Mouse (Mus musculus) embryo, embryonic 10.5 days (tissue): Measurements from ENCODE around the gene Tor1aip1.

Experiments
- DNase-seq: peaks from one replicate; pipeline ENCODE4 v3.0.0-alpha.2; 2015; ENCODE audit warnings: low spot score

Gene Tor1aip1

DNA sequence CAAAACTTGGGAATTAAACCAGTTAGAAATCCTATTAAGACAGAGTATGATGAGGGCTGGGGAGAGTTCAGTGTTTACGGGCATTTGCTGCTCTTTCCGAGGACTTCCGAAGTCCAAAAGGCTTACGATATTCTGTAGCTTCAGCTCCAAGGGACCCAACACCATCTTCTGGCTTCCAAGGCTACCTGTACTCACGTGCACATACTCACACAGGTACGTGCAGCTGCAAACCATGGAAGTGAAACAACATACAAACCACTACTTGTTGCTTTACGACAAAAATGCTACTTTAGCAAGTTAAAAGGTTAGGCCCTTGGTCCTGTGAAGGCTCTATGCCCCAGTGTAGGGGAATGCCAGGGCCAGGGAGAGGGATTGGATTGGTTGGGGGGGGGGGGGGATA is 2.4 kb downstream of the Tor1aip1 start:
- no peak for DNase-seq

DNA sequence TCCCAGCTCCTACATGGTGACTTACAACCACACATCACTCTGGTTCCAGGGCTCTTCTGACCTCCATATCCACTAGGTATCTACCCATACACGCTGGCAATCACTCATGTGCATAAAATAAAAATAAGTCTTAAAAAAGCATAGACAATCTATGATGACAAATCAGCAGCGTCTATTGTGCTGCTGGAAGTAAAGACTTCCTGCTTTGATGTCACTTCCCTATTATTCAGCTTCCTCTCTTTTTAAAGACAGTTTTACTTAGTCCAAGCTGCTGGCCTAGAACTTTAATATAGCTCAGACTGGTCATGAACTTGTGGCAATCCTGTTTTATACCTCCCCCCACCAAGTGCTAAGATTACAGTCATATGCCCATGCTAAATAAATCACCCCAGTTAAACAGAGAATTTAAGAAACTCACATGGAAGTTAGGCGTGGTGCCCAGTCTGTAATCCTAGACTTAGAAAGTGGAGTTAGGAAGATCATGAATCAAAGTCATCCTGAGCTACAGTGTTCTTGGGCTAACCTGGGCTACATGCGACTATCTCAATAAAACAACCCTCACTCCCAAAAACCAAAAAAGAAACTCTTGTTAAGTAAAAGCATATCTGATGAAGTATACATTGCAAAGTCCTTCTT is 7.8 kb downstream of the Tor1aip1 start:
- no peak for DNase-seq

DNA sequence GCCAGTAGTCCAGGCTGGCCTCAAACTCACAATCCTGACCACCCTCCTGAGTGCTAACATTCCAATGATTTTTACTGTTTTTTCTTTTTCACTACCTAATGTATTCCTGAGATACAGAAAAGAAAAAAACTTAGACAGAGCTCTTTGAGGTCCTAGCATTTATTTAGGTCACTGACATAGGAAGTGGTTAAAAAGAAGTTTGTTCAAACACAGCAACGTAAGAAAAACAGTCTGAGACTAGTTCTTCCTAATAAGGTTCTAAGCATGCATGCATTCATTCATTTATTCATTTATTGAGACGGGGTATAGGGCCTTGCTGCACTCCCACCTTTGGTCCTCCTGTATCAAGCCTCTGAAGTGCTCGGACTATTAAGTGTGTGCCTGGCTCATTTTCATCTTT is 8.4 kb downstream of the Tor1aip1 start:
- DNase-seq, result no peak

DNA sequence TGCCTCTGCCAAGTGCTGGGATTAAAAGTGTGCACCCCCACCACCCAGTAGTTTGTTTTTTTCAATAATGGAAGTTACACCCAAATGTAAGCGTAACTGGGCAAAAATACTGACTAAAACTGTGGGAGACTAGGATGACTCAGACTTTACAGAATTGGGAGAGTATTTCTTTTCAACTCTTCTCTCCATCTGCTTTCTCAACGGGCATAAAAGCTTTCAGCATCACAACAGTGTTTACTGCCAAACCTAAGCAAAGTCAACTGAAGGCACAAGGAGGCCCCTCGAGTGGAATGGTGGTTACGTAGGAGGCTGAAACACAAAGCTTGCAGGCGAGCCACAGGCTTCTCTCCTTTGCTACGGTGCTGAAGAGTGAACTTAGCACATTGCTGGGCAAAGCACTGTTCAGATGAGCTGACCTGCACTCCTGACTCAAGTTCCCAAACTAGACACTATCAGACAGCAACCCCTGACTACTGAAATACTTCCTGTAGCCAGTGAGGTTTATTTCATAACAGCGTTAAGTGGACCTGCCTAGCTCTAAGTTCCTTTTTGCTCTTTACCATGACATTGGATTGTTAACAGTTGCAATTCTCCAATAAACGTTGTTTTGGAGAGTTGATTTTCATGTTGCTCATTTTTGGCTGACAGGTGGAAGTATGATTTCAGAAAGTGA is 11.3 kb downstream of the Tor1aip1 start:
- no peak for DNase-seq

DNA sequence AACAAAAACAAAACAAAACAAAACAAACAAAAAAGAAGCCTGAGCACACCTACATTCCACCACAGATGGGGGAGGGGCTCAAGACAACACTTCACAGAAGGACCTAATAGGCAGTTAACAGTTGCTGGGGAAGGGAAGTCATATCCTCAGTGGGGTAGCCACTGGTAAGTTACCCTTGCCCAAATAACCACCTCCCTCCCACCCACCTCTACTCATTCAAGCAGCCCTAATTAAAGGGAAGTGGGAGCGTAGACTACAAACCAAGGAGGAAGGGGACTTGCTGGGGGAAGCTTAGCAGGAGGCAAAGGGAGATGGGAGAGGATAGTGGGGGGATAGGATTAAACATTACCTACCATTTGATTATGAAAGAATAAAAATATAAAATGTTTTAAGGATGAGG is 15.9 kb downstream of the Tor1aip1 start:
- DNase-seq, result no peak

DNA sequence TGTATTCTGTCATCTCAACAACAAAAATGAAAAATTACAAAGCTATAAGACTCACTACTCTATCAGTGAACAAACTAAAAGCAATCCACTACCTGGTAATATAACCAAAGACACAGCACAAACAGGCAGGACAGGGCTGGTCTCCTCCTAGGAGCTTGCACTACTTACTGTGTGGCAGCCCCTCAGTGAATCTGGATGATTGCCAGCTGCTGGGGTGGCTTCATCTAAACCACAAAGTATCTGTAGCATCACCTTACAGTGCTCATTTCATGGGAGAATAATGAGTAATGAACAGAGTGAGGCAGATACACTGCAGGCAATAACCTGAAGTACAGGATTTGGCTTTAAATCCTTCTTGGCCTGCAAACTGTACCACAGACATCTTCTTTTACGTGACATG is 16.5 kb downstream of the Tor1aip1 start:
- no peak for DNase-seq

DNA sequence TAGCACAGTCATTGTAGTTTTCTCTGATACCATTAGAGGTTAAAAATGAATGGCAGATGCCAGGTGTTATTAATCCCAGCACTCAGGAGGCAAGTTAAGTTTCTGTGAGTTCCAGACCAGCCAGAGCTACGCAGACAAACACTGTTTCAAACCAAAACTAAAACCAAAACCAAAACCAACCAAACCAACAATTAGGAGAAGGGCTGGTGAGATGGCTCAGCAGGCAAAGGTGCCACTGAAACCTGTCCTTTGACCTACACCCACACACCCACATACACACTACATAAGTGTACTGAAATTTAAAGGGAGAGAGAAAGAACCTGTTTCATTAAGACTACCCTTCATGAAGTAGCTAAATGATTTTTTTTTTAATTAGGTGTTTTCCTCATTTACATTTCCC is 27.3 kb downstream of the Tor1aip1 start:
- no peak for DNase-seq

DNA sequence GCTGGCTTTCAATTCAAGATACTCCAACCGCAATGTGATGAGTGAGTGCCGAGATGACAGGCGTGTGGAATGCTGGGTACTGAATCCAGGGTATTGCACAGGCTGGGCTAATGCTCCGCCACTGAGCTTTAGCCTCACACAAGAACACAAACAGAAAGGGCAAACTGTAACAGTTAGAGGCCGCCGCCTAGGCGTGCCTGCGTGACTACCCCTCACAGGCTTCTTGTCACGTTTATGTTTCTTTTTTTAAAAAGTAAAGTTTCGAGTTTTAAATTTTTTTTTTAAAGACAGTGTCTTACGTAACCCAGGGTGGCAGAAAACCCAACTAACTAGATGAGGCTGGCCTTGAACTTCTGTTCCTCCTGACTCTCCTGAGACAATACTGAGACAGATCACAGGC is 30.4 kb downstream of the Tor1aip1 start:
- no peak for DNase-seq

DNA sequence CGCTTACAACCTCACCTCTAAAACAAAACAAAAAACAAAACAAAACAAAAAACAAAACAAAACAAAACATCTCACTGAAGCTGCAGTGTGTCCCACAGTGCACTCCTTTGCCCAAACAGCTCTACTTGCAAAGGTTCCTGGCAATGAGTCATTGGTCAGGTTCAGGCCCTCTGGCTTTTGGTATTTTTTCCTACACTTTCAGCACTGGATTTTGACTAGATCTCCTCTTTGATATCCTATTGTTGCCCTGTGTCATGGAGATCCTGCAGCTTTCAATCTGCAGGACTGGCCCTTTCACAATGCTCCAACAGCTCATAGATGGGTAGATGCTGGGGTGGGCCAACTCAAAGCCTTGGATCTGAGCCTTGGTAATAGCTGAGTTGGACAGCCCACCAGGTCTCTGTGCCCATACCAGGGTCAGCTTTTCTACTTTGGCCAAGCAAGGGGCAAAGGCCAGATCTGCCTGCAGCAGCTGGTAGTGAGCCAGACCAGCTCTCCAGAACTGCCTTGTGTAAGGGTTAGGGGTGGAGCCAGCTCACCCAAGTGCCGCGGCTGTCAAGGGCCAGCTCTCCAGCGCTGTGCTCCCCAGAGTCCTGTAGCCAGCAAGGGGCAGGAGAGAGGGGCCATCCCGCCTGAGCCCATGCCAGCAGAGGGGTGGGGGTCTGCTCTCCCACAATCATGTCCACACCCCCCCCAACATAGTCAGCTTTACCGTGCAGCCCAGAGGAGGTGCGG is 32.9 kb downstream of the Tor1aip1 start:
- DNase-seq, result no peak

DNA sequence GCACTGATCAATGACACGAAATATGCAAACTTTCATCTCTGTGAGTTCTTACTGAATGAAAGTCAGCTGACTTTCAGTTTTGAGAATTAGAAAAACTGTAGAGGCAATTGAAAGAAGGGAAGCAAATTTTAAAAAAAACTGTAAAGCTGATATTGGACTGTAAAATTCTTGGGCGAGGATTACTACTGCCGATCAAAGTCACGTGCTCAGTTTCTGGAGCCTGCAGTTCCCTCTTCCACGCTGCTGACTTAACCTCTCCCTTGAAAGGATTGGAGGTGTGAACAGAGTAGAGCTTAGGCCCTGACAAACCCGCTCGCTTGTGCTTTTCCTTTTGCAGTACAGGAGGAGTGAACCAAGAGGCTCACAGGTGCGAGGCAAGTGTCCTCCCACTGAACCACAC is 33.9 kb downstream of the Tor1aip1 start:
- DNase-seq, result no peak

DNA sequence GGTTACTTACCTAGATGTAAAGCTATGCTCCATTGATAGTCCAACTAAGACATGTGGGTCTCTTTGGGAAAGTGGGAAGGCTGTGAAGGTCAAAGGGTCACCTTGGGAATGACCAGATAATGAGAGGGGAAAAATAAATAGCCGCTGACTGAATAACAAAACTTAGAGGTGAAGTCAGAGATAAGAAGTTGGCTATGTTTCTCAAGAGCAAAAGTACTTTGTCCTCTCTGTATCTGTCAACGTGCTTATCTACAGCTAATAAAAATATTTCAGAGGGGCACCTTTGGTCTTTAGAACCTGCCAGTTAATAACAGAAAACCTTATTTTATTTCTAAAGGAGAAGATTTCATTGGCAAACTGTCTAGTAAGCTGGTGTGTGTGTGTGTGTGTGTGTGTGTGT is 40.7 kb downstream of the Tor1aip1 start:
- no peak for DNase-seq

DNA sequence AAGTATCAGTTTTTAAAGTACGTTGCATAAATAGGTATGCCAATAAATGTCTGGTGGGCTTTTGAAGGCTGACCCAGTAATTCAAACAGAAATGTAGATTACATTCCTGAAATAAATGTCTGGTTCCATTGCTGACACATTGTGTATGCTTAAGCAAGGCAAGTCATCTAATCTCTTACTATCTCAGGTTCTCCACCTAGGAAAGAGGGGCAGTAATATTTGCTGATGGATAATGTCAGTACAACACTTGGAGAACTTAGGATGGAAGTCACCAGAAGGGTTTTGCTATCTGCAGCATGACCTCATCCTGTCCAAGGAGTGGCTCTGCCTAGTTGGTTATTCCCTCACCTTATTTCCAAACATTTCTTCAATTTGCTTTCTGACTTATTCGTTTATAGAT is 41.8 kb downstream of the Tor1aip1 start:
- no peak for DNase-seq

DNA sequence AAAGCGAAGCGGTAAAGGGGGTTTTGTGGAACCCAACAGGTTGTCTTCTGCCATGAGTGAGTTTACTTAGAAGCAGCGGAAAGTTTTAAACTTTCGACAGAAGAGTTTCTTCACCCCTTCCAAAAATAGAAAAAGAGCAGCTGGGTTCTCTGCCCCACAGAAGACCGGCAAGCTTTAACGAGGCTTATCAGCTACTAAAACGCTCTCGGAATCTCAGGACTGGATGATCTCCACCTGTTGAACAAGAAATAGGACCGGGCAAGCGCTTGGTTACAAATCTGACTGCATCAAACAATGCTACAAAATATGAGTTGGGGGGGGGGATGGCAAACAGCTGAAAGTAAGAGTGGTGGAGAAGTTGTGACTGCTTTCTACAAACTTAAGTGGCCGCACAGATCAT is 45.9 kb downstream of the Tor1aip1 start:
- DNase-seq, result no peak

DNA sequence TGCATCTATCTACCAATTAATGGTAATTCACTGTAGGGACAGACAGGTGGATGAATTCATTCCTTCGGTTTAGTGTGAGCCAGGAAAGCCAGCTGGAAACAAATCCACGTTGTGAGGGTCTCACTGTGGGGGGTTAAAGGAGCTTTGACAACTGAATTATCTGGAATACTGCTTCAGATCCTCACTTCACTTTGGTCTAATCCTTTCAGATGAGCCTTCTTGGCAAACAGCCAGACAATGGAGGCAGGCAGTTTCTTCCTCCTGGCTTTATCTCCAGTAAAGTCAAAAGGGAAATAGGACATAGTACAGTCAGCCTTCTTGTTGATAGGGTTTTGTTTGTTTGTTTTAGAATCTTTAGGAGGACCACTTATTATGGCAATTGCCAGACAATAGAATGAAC is 46.9 kb downstream of the Tor1aip1 start:
- no peak for DNase-seq

DNA sequence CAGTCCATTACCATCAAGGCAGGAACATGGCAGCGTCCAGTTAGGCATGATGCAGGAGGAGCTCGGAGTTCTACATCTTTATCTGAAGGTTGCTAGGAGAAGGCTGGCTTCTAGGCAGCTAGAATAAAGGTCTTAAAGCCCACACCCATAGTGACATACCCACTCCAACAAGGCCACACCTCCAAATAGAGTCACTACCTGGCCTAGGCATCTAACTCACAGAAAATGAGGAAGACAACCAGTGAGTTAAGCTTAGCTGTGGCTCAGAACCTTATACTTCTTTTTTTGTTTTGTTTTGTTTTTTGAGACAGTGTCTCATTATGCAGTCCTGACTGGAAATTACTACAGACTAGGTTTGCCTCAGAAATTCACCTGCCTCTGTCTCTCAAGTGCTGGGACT is 48.7 kb downstream of the Tor1aip1 start:
- no peak for DNase-seq

DNA sequence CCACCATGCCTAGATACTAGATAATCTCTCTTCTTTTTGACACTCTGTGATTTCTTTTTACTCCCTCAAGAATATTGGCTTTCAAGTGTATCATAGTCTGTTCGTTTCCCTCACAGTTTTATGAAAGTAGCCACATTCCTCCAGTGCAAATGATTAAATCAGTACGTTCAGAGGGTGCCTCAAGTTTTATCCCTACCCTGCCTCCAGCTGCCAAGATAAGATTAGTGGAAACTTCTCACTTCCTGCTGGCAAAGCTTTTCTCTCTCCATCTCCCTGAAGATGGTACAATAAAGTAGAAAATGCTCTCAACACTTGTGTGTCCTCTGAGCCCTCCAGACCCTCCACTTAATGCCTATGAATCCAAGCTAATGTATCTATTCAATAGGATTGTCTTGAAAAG is 61.3 kb downstream of the Tor1aip1 start:
- no peak for DNase-seq

DNA sequence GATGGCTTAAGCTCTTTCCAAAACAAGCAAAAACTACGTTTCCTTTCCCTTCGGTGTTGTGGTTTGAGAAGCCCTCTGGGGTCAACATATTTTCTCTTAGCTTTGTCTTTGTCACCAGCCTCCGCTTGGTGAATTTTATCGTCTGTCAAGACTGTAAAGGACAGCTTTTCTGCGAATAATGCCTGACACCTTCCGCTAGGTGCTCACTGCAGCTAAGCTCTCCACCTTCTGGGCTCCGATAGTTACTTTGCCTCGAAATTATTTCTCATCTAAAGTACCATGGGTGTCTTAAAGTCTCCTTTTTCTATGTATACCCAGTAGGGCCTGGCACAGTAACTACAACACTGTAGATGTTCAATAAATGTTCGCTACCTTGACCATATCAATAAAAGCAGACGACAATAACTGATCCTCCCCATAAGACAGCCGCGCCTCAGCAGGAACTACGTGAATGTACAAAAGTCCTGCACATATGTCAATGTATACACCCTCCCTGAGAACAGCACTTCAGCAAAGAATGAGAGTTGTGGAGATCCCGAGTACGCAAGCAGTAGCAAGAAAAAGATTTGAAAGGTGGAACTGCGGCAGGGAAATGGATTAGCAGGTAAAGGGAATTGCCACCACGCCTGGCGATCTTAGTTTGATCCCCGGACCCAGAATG is 62.4 kb downstream of the Tor1aip1 start:
- DNase-seq, result no peak

DNA sequence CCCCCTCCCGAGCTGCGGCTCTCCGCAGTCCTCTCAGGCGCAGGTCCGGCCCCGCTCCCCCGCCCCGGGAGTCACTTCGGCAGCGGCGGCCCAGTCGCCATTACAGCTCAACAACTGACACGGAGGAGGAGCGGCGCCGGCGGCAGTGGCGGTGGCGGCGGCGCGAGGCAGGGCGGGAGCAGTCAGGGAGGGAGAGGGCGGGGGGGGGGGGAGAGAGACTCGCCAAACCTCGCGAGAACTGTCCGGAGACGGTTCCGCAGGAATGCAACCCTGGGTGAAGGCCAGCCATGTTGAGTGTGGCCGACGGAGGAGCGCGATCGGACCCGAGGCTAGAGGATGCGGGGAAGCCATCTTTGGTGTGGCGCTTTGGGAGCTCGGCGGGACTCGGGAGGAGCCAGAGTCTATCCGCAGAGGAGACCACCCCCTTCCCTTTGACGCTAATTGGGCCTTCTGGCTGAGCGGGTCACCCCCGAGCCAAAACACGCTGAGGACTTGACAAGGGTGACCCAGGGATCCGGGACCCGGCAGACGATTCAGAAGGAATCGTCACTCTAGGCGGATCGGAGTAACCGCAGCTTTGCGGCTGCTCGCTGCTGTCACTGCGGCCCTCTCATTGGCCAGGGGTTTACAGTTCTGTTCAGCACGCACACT is 63.1 kb downstream of the Tor1aip1 start, which contains the start of gene Cep350:
Gene Cep350 (minus strand): TSS at position 188 of the 651 bp plus-strand sequence.
- peak; percentile 98 for DNase-seq

DNA sequence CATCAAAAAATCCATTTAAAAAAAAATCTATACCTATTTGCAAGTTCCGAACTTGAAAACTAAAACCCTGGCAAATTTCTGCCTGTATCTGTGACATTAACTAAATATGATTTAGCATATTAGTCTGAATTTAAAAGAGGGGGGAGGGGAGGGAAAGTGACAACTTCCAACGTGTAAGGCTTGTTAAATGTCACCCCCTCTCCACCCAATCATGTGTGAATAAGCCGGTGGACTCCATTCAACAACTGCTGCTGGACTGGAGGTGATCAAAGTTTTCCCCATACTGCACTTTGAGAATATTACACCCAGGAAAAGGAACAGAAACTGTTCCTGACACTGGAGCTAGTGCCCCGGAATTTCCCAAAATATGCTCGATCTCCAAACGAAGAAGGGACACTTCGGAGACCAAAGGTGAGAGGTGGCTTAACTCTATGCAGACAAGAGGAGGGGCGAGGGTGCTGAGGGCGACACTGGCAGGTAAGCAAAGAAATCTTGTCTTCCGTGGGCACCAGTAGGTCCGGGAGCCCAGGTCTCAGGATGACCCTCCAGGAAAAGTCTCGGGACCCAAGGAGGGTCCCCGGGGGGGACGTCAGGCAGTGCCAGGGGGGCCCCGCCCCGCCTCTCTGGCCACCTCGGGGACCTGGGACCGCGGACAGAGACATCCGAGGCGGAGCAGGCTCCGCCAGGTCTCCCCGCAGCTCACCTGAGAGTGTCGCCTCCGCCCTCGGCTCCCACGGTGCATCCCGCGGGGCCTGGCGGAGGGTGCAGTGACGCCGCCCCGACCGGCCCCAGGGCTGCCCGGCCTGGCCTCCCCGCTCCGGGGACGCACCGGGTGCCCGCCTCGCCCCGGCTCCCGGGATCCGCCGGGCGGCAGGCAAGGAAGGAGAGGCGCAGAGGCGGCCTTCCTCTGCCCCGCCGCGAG is 63.9 kb downstream of the Tor1aip1 start:
- peak; percentile 36 for DNase-seq
